Mouse (Mus musculus) right cerebral cortex, postnatal 10 days (tissue): Measurements from ENCODE around the gene Med9.
A peak's percentile ranks its signal among the peaks of the same experiment; 100 is the strongest.

Experiments used
- DNase-seq, 2 experiments: peaks; one replicate each; pipeline ENCODE4 v3.0.0; 2021; ENCODE audit warnings: low spot score in 2 of 2

The Med9 gene

DNA sequence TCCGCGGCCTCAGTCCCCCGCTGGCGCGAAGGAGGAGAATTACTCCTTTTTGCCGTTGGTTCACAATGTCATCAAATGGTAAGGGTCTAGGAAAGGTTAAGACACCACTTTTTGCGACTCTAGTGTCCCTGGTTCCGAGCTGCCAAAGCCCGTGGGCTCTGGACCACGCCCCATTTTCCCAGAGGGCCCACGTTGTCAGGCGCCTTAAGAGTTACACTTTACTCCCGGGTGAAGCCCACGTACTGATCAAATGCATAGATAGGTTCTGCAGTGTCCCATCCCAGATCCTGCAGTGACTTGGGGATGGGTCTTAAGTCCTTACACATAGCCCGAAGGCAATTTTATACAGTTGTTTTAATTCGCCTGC is 378 bp downstream of the Med9 start:
- no peak for DNase-seq

GRCm38 (mm10) chr11:59952892-59953291 is 4.9 kb downstream of the Med9 start:
- no peak for DNase-seq

GRCm38 (mm10) chr11:59956749-59957148 is 8.7 kb downstream of the Med9 start:
- no peak for DNase-seq

- no peak for DNase-seq
Observed at GRCm38 (mm10) chr11:59959453-59959852, 11.4 kb downstream of the Med9 start.

DNA sequence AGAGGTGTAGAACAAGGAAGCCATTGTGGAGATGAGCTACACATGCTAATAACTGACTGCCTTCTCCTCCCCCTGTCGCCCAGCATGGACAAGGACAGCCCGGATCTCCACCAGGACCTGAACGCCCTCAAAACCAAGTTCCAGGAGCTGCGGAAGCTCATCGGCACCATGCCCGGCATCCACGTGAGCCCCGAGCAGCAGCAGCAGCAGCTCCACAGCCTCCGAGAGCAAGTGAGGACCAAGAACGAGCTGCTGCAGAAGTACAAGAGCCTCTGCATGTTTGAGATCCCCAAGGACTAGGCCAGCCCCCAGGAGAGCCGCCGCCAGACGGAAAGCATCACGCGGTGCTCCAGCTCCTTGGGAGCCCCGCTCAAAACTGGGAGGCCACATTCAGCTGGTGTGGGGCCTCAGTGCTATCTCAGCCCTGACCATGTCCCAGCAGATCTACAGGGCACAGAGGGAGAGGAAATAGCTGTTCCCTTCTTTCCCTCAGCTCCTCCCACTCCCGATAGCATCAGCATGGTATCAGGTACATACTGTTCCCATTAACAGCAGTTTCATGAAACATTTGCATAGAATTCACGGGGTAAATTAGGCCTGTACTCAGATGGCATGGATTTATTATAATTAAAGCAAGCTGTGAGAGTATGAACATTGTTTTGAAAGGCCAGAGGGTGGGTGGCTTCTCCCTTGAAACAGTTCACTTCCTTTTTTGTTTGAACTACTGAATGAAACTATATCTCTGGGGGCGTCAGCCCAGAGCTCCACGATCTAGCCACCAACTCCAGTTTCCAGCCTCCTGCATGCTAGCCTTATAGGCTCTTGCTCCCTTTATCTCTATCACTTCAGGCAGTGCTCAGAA is 12.7 kb downstream of the Med9 start:
- no peak for DNase-seq

GRCm38 (mm10) chr11:59961338-59961875 is 13.4 kb downstream of the Med9 start:
- DNase-seq: no peak

DNA sequence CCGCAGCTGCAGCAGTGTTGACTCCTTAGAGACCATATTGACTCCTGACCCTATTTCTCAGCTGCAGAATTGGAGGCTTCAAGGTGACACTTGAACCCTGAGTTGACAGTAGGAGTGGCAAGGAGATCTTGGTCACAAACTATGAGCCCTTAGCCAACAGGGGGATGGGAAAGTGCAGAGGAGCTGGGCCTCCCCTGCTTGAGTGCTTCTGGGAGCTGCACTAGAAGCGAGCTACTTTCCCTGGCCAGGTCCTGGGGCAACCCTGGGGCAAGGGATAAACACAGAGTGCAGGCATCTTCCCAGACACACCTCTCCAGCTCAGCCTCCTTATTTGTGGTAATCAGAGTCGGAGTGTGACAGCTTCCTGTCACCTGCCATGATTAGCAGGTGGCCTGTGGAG is 14.6 kb downstream of the Med9 start:
- no peak for DNase-seq

DNA sequence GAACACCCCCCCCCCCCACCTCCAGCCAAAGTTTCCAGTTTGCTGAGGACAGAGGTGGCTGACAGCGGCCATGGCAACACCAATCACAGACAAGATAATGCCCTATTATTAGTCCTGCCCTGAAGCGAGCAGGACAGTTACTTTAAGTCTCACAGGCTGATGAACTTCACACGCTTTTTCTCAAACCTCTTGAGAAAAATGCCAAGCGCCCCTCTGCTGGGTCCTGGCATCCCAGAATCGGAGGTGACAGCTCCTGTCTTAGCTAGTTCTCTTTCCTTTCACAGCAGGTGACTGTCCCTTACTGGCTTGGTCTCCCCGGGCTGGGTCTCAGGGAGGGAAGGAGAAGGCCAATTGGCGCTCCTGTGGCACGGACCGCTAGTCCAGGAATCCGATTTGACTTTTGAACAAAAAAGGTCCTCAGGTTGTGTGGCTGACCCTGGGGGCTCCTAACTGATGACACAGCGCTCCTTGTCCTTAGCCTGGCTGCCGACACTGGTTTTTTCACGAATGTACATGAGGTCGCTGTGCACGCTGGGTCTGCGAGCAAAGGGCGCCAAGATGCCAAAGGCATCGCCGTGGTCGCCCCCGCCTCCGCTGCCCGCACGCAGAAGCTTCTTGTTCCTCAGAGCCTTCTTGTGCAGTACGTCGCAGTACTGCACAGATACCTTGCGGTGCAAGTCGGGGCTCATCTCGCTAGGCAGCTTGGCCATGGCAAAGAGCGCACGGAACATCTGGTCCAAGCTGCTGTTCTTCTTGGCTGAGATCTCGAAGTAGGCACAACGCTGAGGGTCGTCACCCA is 15.6 kb downstream of the Med9 start:
- no peak for DNase-seq

DNA sequence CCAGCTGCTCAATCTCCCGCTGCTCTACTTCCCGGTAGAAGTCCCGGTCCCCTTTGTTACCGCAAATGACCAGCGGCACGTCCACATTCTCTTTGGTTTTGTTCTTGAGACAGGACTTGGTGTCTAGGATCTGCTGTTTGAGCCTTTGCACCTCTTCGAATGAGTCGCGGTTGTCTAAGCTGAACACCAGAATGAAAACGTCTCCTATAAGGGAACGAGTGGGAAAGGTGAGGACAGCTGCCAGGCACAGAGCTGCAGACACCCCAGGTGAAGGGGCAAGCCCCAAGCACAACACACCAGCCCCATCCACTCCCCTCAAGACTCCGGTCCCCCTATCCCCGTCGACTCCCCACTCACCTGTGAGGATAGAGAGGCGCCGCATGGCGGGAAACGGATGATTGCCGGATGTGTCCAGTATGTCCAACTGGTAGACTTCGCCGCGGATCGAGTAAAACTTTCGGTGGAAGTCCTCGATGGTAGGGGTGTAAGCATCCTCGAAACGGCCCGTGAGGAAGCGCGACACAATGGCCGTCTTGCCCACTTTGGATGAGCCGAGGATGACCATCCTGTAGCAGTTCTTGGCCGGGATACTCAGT is 16.3 kb downstream of the Med9 start:
- DNase-seq: no peak

DNA sequence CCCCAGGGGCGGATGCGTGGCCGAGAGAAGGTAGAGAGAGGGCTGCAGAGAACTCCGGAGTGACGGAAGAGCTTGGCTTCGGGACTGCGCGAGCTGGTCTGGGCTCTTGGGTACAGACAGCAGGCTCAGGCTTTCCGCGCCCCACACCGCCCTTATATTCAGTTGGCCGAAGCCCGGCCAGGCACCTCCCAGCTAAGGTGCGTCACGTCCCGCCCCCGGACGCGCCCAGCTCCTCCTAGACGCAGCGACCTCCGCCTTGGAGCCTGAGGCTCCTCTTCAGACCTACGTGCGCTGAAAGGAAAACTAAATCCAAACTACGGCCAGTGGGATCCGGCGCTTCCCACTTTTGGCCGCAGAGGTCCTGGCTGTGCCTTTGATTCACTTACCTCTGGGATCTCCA is 16.8 kb downstream of the Med9 start, which contains the start of gene Rasd1:
Rasd1 (minus strand) TSS at position 127 of the 400 bp plus-strand sequence.
- peak; percentile 55 to 64 for DNase-seq

- DNase-seq: peak; percentile 71 to 81
Observed at GRCm38 (mm10) chr11:59965227-59966101, 17.5 kb downstream of the Med9 start.

DNA sequence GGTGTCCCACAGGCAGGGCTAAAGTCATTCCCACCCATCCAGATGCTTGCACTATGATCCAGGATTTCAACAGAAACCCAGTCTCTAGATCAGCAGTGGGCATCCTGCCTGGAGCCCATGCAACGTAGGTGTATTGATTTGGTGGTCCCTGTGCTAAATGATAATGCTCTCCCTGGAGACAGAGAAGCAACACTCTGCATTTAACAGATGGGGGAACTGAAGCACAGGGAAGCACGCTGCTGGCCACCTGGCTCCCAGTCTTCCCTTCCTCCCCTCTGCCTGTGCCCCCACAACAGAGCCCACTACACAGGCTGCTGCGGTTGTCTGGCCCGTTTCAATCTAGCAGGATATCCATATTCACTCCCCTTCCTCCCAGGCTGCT is 18.1 kb downstream of the Med9 start:
- peak; percentile 38 to 48 for DNase-seq

DNA sequence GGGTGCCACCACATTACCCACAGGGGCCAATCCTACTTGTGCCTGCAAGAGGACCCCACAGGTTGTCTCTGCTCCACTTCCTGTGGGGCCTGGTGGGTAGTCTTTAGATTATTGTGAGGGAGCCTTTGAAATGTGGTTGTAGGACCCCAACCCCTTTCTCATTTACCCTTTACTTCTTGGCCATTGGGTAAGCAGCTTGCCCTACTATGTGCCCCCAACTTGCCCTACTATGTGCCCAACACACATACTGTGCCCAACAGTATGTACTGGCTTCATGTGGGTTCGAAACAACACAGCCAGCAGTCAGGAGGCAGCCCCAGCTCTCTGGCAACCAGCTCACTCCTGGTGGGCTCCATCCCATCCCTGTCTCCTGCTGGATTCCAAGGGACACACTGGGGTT is 19.8 kb downstream of the Med9 start:
- DNase-seq: no peak

DNA sequence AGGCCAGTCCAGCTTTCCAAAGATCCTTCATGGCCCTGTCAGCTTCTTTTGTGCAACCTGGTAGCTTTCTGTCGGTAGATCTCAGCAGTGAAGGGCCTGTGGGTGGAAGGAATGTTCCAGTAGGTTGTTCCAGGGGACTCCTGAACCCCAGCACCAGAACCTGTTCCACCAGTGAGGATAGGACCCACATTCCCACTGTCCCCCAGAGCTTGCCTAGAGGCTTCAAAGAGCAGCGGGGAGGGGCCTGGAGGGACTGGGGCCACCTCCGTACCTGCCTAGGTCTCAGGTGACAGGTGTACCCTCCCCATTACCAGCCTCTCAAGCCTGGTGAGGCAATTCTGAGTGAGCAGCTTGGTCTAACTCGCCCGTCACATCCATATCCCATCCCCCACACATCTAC is 22.8 kb downstream of the Med9 start:
- DNase-seq: no peak

DNA sequence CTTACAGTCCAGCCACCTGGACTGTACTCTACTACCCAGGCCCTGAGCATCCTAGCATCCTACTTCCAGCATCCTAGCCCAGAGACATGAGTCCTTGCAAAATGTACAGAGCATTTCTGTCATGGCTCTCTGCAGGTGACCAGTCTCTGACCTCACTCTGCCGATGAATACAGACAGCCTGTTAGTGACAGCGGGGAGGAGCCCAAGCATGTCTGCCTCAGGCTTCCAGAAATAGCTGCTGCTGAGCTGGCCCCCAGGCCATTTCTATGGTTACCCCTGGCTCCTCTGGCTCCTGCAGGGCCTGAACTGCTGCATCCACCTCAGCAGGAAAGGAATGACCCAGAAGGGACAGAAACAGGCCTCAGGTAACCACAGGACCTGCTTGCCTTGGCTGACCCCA is 23.7 kb downstream of the Med9 start:
- no peak for DNase-seq

- DNase-seq: no peak
Observed at GRCm38 (mm10) chr11:59973389-59973788, 25.4 kb downstream of the Med9 start.

DNA sequence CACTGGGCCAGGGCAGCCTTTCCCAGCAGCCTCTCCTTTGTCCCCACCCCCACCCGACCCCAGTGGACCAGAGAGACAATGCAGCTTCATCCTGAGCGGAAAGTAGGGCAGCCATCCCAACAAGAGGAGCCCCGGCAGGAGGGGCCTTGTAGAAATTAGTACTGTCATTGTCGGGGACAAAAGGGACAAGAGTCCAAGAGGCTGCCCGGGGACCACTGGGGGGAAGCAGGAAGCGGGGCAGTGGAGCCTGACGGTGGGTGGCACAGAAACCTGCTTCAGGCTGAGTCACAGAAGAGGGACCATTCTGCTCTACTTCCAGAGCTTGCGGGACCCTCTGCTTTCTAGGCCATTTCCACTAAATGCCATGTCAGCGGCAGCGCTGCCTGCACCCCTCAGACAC is 27.2 kb downstream of the Med9 start:
- no peak for DNase-seq

DNA sequence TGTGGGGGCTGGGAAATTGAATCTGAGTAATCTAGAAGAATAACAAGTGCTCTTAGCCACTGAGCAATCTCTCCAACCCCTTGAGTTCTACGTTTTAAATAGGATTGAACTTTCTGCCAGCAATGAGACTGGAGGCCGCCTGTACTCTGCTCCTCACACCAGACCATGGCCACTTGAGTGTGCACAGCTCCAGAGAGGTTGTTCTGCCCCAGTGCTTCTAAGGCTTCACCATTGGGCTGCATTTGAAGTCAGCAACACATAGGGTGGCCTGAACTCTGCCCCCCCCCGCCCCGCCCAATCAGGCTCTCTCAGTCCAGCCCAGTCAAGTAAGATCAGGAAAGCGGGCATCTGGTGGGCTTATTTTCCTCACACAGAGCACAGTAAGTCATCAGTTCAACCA is 29.8 kb downstream of the Med9 start:
- DNase-seq: no peak

- no peak for DNase-seq
Observed at GRCm38 (mm10) chr11:59989406-59989805, 41.4 kb downstream of the Med9 start.

DNA sequence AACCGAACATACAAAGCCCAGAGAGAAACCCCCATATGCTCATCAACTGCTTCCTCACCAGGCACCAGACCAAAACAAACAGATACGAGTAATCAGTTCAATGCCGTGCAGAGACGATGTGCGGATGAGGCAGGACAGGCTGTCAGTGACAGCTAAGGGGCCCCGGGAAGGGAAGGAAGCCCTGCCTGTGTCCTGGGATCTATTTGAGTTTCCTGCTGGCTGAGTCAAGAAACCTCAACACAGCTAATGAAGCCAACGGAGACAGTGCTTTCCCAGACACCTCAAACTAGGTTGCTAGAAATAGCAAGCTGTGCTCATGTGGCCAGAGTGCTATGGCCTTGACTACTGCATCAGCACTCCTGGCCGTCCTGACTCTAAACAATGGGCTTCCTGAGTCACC is 43.4 kb downstream of the Med9 start:
- DNase-seq: no peak

- no peak for DNase-seq
Observed at GRCm38 (mm10) chr11:59994318-59994717, 46.3 kb downstream of the Med9 start.
